Mouse (Mus musculus) natural killer cell, adult 2 months (primary cell): ENCODE data around the gene Vav2.

Experiments
- DNase-seq, 2 experiments: peaks; one replicate each; pipeline ENCODE4 v3.0.0; 2022; ENCODE audit warnings: low spot score in 2 of 2

Vav2 gene

GRCm38 (mm10) chr2:27278859-27279258, 148.0 kb downstream of the Vav2 start:
- no peak for DNase-seq

- DNase-seq, result no peak
Measured at GRCm38 (mm10) chr2:27268325-27268724, 158.5 kb downstream of the Vav2 start.

GRCm38 (mm10) chr2:27265819-27266218, 161.0 kb downstream of the Vav2 start:
- DNase-seq, result no peak

GRCm38 (mm10) chr2:27262984-27263383, 163.8 kb downstream of the Vav2 start:
- DNase-seq, result no peak

- DNase-seq, result no peak
Measured at GRCm38 (mm10) chr2:27251434-27251833, 175.4 kb downstream of the Vav2 start.

- DNase-seq, result no peak
Measured at GRCm38 (mm10) chr2:27248211-27248610, 178.6 kb downstream of the Vav2 start, which contains the start of gene Sardh. TSS of gene Sardh (minus strand) at chr2:27248337.

GRCm38 (mm10) chr2:27247487-27247863, 179.4 kb downstream of the Vav2 start:
- no peak for DNase-seq

GRCm38 (mm10) chr2:27246712-27247486, 179.9 kb downstream of the Vav2 start:
- no peak for DNase-seq

- no peak for DNase-seq
Measured at GRCm38 (mm10) chr2:27245947-27246346, 180.9 kb downstream of the Vav2 start.

GRCm38 (mm10) chr2:27237342-27237741, 189.5 kb downstream of the Vav2 start:
- peak; percentile 50 to 69 for DNase-seq

GRCm38 (mm10) chr2:27235729-27236128, 191.1 kb downstream of the Vav2 start:
- peak; percentile 18 to 56 for DNase-seq

- peak in 1 of 2 experiments; percentile 22 for DNase-seq
Measured at GRCm38 (mm10) chr2:27232376-27232775, 194.5 kb downstream of the Vav2 start.

- no peak for DNase-seq
Measured at GRCm38 (mm10) chr2:27229481-27230105, 197.2 kb downstream of the Vav2 start.

- DNase-seq, result no peak
Measured at GRCm38 (mm10) chr2:27228809-27229480, 197.9 kb downstream of the Vav2 start.

GRCm38 (mm10) chr2:27226572-27226971, 200.3 kb downstream of the Vav2 start:
- DNase-seq, result no peak

GRCm38 (mm10) chr2:27223012-27223421, 203.8 kb downstream of the Vav2 start:
- DNase-seq, result no peak

GRCm38 (mm10) chr2:27218569-27218968, 208.3 kb downstream of the Vav2 start:
- DNase-seq, result no peak

- no peak for DNase-seq
Measured at GRCm38 (mm10) chr2:27218121-27218544, 208.7 kb downstream of the Vav2 start.

GRCm38 (mm10) chr2:27215537-27215936, 211.3 kb downstream of the Vav2 start:
- DNase-seq, result no peak
